In genomic region chr3:78919407-78919806, GRCm38 (mm10) we compare ENCODE assay signal across 8 mouse cellular contexts.
A peak's percentile ranks its signal among the peaks of the same experiment; 100 is the strongest.
DNase-seq lines count a peak whose midpoint lies in the region; ATAC-seq and TF ChIP-seq lines count a peak whose summit lies in the region.

No protein-coding gene starts in this region.

- WGBS in embryonic facial prominence, embryonic 12.5 days = 20% methylated on average over 12 of the region's 12 CpGs
- 21% methylated on average over 12 of the region's 12 CpGs for WGBS in limb, embryonic 14.5 days
- WGBS in midbrain, postnatal 0 days = 9% methylated on average over 12 of the region's 12 CpGs

- H3K4me2 ChIP-seq in embryonic facial prominence, embryonic 12.5 days (replicated peaks) = peak overlapping the region; percentile 41
- H3K4me2 ChIP-seq in limb, embryonic 14.5 days (replicated peaks; ENCODE audit: low read depth, low read length, severe bottlenecking) = peak overlapping the region; percentile 41
- H3K4me2 ChIP-seq in midbrain, postnatal 0 days (ENCODE audit: low read depth, low read length, poor library complexity, severe bottlenecking) = peak overlapping the region; percentile 45

- DNase-seq in 3T3-L1 (ENCODE audit: low read depth, low spot score) = peak; percentile 79
- DNase-seq in adrenal gland, postnatal 25 days = peak; percentile 77
- peak; percentile 31 to 62 for DNase-seq in heart, adult 9 months (ENCODE audit: low spot score in 2 of 2)
- peak; percentile 59 for DNase-seq in kidney, adult 9 months
- DNase-seq in limb, embryonic 14.5 days (ENCODE audit: low spot score) = peak; percentile 63
- peak; percentile 85 for DNase-seq in midbrain, postnatal 0 days (ENCODE audit: low spot score)
- peak; percentile 37 to 59 for DNase-seq in spleen, postnatal 14 days (ENCODE audit: low spot score in 2 of 2)

- 0 out of 2 replicates have a peak, but pooled peaks have one; percentile 28 for ATAC-seq in embryonic facial prominence, embryonic 12.5 days (ENCODE audit: insufficient number of reproducible peaks, insufficient read depth, low FRiP score, low TSS enrichment)
- ATAC-seq in limb, embryonic 14.5 days (ENCODE audit: low FRiP score, low read depth) = peak; percentile 70
- peak; percentile 75; the same call in 1 of the 2 replicates for ATAC-seq in midbrain, postnatal 0 days (ENCODE audit: low FRiP score)

- no peaks in the 10 kb centered on the region for H3K36me3 ChIP-seq in embryonic facial prominence, embryonic 12.5 days
- H3K36me3 ChIP-seq in limb, embryonic 14.5 days (ENCODE audit: control insufficient read depth, insufficient read depth, low read length) = no peaks in the 10 kb centered on the region
- no peaks in the 10 kb centered on the region for H3K36me3 ChIP-seq in midbrain, postnatal 0 days (ENCODE audit: insufficient read depth, low read length)

- no peak overlapping the region; the same call in 1 of the 2 replicates for H3K4me3 ChIP-seq in embryonic facial prominence, embryonic 12.5 days
- no peak overlapping the region; the same call in 1 of the 2 replicates for H3K4me3 ChIP-seq in limb, embryonic 14.5 days (replicated peaks; ENCODE audit: low read length)
- 0 out of 2 replicates have a peak overlapping the region, but pooled peaks have one; percentile 5 for H3K4me3 ChIP-seq in midbrain, postnatal 0 days (ENCODE audit: low read depth, low read length)

- no peaks in the 10 kb centered on the region for H3K4me1 ChIP-seq in embryonic facial prominence, embryonic 12.5 days
- no peaks in the 10 kb centered on the region for H3K4me1 ChIP-seq in limb, embryonic 14.5 days (ENCODE audit: control insufficient read depth, insufficient read depth, low read length)
- H3K4me1 ChIP-seq in midbrain, postnatal 0 days (ENCODE audit: insufficient read depth, low read length) = no peaks in the 10 kb centered on the region

- no peaks in the 10 kb centered on the region for H3K27me3 ChIP-seq in embryonic facial prominence, embryonic 12.5 days
- H3K27me3 ChIP-seq in limb, embryonic 14.5 days (ENCODE audit: control insufficient read depth, insufficient read depth, low read length) = no peaks in the 10 kb centered on the region
- no peaks in the 10 kb centered on the region for H3K27me3 ChIP-seq in midbrain, postnatal 0 days (ENCODE audit: insufficient read depth, low read length)

- 0 out of 2 replicates have a peak, but pooled peaks have one; percentile 6 for TF ChIP-seq POLR2A in limb, embryonic 14.5 days (IDR thresholded peaks at IDR 0.05; ENCODE audit: borderline replicate concordance, extremely low read depth, insufficient read depth, insufficient read length)

- peak; percentile 97 for TF ChIP-seq CTCF in midbrain, postnatal 0 days (IDR thresholded peaks at IDR 0.05)

- H3K9me3 ChIP-seq in embryonic facial prominence, embryonic 12.5 days = no peaks in the 10 kb centered on the region
- no peaks in the 10 kb centered on the region for H3K9me3 ChIP-seq in limb, embryonic 14.5 days (ENCODE audit: control insufficient read depth, low read length)
- no peaks in the 10 kb centered on the region for H3K9me3 ChIP-seq in midbrain, postnatal 0 days (ENCODE audit: low read length)

- H3K27ac ChIP-seq in embryonic facial prominence, embryonic 12.5 days = no peak overlapping the region
- H3K27ac ChIP-seq in limb, embryonic 14.5 days (replicated peaks; ENCODE audit: low read depth, low read length) = no peak overlapping the region
- H3K27ac ChIP-seq in midbrain, postnatal 0 days (ENCODE audit: low read depth, low read length) = no peak overlapping the region

- no peak overlapping the region for H3K9ac ChIP-seq in embryonic facial prominence, embryonic 12.5 days
- no peak overlapping the region for H3K9ac ChIP-seq in limb, embryonic 14.5 days (ENCODE audit: low read depth, low read length, severe bottlenecking)
- H3K9ac ChIP-seq in midbrain, postnatal 0 days (replicated peaks; ENCODE audit: low read length, poor library complexity, severe bottlenecking) = no peak overlapping the region
